Mouse (Mus musculus) myocyte (in vitro differentiated cells): Measurements from ENCODE around the gene Fam83b. TPM values are rescaled to one million over a fixed set of nuclear protein-coding genes. Genes with fewer than 3 reads are reported as not detected.

ENCODE experiments used
- H3K27me3 ChIP-seq: one replicate; pipeline ENCODE4 v1.6.1; 2011; ENCODE audit not compliant: control insufficient read depth, insufficient read depth, insufficient read length
- H3K36me3 ChIP-seq: one replicate; pipeline ENCODE4 v1.6.1; 2011; ENCODE audit not compliant: control insufficient read depth, insufficient read depth
- H3K4me2 ChIP-seq: one replicate; pipeline ENCODE4 v1.6.1; 2011; ENCODE audit warnings: low read depth, control low read depth
- H3K4me3 ChIP-seq: one replicate; pipeline ENCODE4 v1.5.1; 2011; ENCODE audit warnings: mild to moderate bottlenecking, control low read depth, moderate library complexity
- H3K79me2 ChIP-seq: one replicate; pipeline ENCODE4 v1.6.1; 2011; ENCODE audit not compliant: control insufficient read depth, insufficient read depth
- H3ac ChIP-seq: one replicate; pipeline ENCODE4 v1.6.1; 2011; ENCODE audit not compliant: control insufficient read depth, insufficient read length
- CEBPB ChIP-seq: IDR thresholded peaks from 2 replicates; pipeline ENCODE4 v1.6.1; 2011; ENCODE audit warnings: mild to moderate bottlenecking, moderate library complexity; ENCODE audit not compliant: poor library complexity, insufficient read depth, severe bottlenecking
- E2F4 ChIP-seq: IDR thresholded peaks from one replicate; pipeline ENCODE4 v1.6.1; 2011; ENCODE audit warnings: mild to moderate bottlenecking, control low read depth, moderate library complexity; ENCODE audit not compliant: insufficient read depth
- MAX ChIP-seq: IDR thresholded peaks from one replicate; pipeline ENCODE4 v1.6.1; 2011; ENCODE audit warnings: low read depth, mild to moderate bottlenecking, control low read depth
- MYOD1 ChIP-seq, 3 experiments: IDR thresholded peaks; one replicate each; pipeline ENCODE4 v1.6.1; 2011; ENCODE audit warnings: control low read depth in 2 of 3, low read depth in 2 of 3, mild to moderate bottlenecking in 2 of 3, moderate library complexity in 1 of 3; ENCODE audit not compliant: insufficient read length in 2 of 3, control insufficient read depth in 1 of 3
- MYOG ChIP-seq, 3 experiments: IDR thresholded peaks; one replicate each; pipeline ENCODE4 v1.6.1; 2011; ENCODE audit warnings: control low read depth in 2 of 3, low read depth in 2 of 3, mild to moderate bottlenecking in 2 of 3; ENCODE audit not compliant: insufficient read length in 2 of 3, control insufficient read depth in 1 of 3, insufficient read depth in 1 of 3
- POLR2A ChIP-seq: IDR thresholded peaks from one replicate; pipeline ENCODE4 v1.6.1; 2011; ENCODE audit warnings: low read depth, mild to moderate bottlenecking, control low read depth, moderate library complexity; ENCODE audit not compliant: insufficient read length
- POLR2AphosphoS2 ChIP-seq: IDR thresholded peaks from one replicate; pipeline ENCODE4 v1.6.1; 2011; ENCODE audit warnings: low read depth, control low read depth; ENCODE audit not compliant: insufficient read length
- REST ChIP-seq: IDR thresholded peaks from one replicate; pipeline ENCODE4 v1.6.1; 2011; ENCODE audit warnings: mild to moderate bottlenecking, control low read depth, moderate library complexity; ENCODE audit not compliant: insufficient read depth, insufficient read length
- SRF ChIP-seq: IDR thresholded peaks from one replicate; pipeline ENCODE4 v1.6.1; 2011; ENCODE audit warnings: low read depth; ENCODE audit not compliant: control insufficient read depth, insufficient read length
- TCF12 ChIP-seq: IDR thresholded peaks from one replicate; pipeline ENCODE4 v1.6.1; 2011; ENCODE audit warnings: mild to moderate bottlenecking, control low read depth; ENCODE audit not compliant: poor library complexity, insufficient read depth, severe bottlenecking
- TCF3 ChIP-seq: IDR thresholded peaks from one replicate; pipeline ENCODE4 v1.6.1; 2011; ENCODE audit warnings: low read depth, control low read depth; ENCODE audit not compliant: insufficient read length
- USF1 ChIP-seq: IDR thresholded peaks from one replicate; pipeline ENCODE4 v1.6.1; 2011; ENCODE audit warnings: low read depth, mild to moderate bottlenecking, control low read depth, moderate library complexity
- polyA plus RNA-seq: library from polyadenylated mRNA; unstranded; fragments of >200 nt; fragmentation: generic; extraction: Trizol; gene quantifications from one replicate; pipeline ENCODE4 v1.2.1, GENCODE M21; 2012; ENCODE audit warnings: missing spikeins

The Fam83b gene
- polyA plus RNA-seq, 1 experiment, result 0.16 TPM

DNA sequence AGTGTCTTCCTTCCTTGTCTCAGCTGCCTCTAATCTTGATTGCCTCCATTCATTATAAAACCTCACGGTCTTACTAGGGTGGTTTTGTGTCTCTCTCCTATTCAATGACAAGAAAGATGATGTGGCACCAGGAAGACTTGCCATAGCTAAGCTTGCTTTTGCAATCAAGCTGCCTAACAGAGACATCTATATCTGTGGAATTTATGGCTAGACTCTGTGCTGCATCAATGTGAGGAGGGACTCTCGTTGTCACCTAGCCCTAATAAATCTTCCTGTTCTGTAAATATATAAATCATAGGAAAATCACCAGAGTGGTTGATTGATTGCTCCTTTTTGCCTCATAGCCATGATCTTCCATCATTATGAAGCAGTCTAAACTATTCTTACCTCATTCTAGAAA lies 26.9 kb upstream of the Fam83b start:
- TF ChIP-seq MYOG (IDR thresholded peaks at IDR 0.05; ENCODE audit: control insufficient read depth in 1 of 3, insufficient read depth in 1 of 3, insufficient read length in 2 of 3, low read depth in 2 of 3) (no peak), MYOD1 (IDR thresholded peaks at IDR 0.05; ENCODE audit: control insufficient read depth in 1 of 3, insufficient read length in 2 of 3, low read depth in 2 of 3) (no peak), POLR2A (no peak), TCF3 (no peak), E2F4 (no peak), TCF12 (no peak), REST (no peak), POLR2AphosphoS2 (no peak), MAX (no peak), CEBPB (no peak)
- H3K36me3 ChIP-seq, result no peaks in the 10 kb centered on the region
- no peak overlapping the region for H3K4me3 ChIP-seq
- no peaks in the 10 kb centered on the region for H3K79me2 ChIP-seq
- H3K27me3 ChIP-seq, result no peaks in the 10 kb centered on the region
- H3ac ChIP-seq, result no peak overlapping the region
- H3K4me2 ChIP-seq, result no peak overlapping the region

DNA sequence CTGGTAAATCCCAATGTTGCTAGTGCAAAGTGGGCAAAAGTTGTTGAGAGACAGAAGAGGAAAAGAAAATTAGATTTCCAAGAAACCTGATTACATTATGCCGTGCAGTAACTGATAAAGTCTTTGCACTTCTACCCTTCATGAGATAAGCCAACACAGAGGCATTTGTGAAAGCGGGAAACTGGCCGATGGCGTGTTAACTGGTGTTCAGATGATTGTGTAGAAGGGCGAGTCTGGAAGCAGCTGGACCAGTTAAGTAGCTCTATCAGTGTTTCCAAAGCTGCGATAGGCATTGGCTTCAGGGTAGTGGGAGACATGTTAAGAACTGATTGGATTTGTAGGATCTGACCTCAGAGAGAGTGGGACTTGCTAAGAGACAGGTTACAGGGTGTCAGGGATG lies 17.0 kb upstream of the Fam83b start:
- Histone ChIP-seq H3ac (no peak overlapping the region), H3K36me3 (no peaks in the 10 kb centered on the region), H3K27me3 (no peaks in the 10 kb centered on the region), H3K4me3 (no peak overlapping the region), H3K79me2 (no peaks in the 10 kb centered on the region), H3K4me2 (no peak overlapping the region)
- TF ChIP-seq POLR2A, result no peak
- no peak for TF ChIP-seq MAX

DNA sequence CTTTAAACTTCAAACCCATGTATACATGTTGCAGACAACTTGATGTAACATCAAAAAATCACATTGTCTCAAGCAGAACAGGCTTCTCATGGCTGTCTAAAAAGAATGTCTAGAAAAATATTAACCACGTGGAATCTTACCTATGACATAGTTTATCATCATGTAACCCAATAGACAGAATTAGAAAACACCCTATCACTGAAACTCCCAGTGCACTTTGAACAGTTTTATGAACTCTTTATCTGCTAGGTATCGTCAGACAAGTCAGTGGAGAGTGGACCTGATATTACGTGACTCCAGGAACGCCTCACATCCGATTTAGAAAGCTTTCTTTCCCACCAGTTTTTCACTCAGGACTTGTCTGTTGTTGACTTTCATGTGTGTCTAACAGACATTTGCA lies 15.1 kb upstream of the Fam83b start:
- no peak for TF ChIP-seq REST
- TF ChIP-seq POLR2A, result no peak
- TF ChIP-seq USF1, result no peak
- TF ChIP-seq MYOD1 (IDR thresholded peaks at IDR 0.05; ENCODE audit: control insufficient read depth in 1 of 3, insufficient read length in 2 of 3, low read depth in 2 of 3), result no peak
- TF ChIP-seq POLR2AphosphoS2, result no peak
- TF ChIP-seq TCF3, result no peak
- no peak for TF ChIP-seq MAX
- TF ChIP-seq SRF, result no peak
- no peak for TF ChIP-seq E2F4
- TF ChIP-seq TCF12, result no peak
- no peak for TF ChIP-seq CEBPB
- TF ChIP-seq MYOG (IDR thresholded peaks at IDR 0.05; ENCODE audit: control insufficient read depth in 1 of 3, insufficient read depth in 1 of 3, insufficient read length in 2 of 3, low read depth in 2 of 3), result no peak
- no peak overlapping the region for H3ac ChIP-seq
- H3K4me3 ChIP-seq, result no peak overlapping the region
- no peak overlapping the region for H3K4me2 ChIP-seq
- H3K36me3 ChIP-seq, result no peaks in the 10 kb centered on the region
- H3K79me2 ChIP-seq, result no peaks in the 10 kb centered on the region
- H3K27me3 ChIP-seq, result no peaks in the 10 kb centered on the region

DNA sequence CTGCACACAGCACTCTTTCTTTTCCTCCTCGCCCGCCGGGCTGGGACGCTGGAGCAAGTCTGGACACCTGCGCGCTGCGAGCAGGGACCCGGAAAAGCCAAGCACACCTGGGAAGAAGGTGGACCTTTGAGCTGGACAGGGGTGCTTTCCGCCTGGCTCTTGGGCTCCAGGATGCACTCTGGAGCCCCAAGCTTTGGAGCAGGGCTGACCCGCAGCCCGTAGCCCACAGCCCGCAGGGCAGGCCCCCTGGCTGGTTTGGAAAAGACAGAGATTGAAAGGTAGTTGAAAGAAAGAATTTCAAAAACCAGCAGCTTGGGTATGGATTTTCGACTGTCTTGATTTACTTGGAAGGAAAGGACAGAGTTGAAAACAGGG lies 352 bp upstream of the Fam83b start:
- TF ChIP-seq MYOG (IDR thresholded peaks at IDR 0.05; ENCODE audit: control insufficient read depth in 1 of 3, insufficient read depth in 1 of 3, insufficient read length in 2 of 3, low read depth in 2 of 3) (no peak), TCF12 (no peak), E2F4 (no peak), CEBPB (no peak), POLR2A (no peak), MAX (no peak), REST (no peak), TCF3 (no peak), MYOD1 (IDR thresholded peaks at IDR 0.05; ENCODE audit: control insufficient read depth in 1 of 3, insufficient read length in 2 of 3, low read depth in 2 of 3) (no peak), USF1 (no peak), POLR2AphosphoS2 (no peak), SRF (no peak)
- H3K27me3 ChIP-seq, result no peaks in the 10 kb centered on the region
- H3K79me2 ChIP-seq, result no peaks in the 10 kb centered on the region
- no peaks in the 10 kb centered on the region for H3K36me3 ChIP-seq
- H3K4me2 ChIP-seq, result peak overlapping the region; percentile 71
- H3ac ChIP-seq, result no peak overlapping the region
- H3K4me3 ChIP-seq, result peak overlapping the region; percentile 14

DNA sequence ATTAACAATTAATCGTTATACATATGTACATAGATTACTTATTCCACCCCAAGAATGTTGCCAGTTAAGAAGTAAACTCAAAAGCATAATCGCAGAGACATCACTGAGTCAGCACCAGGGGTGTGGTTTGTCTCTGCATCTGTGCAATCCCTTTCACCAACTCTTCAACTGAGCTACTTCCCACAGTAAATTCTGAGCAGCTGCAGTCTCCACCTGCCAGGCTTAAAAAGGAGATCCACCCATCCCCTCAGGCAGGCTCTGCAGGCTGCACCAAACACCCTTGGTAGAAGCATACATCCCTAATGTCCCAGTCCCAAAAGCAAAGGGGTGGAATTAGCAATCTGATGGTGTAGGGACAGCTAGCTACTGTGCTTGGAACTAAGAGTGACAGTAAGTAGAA lies 1.3 kb downstream of the Fam83b start:
- TF ChIP-seq POLR2A, result no peak
- peak; percentile 61 for TF ChIP-seq TCF3
- TF ChIP-seq MYOD1 (IDR thresholded peaks at IDR 0.05; ENCODE audit: control insufficient read depth in 1 of 3, insufficient read length in 2 of 3, low read depth in 2 of 3), result peak; percentile 86 to 98 (median 91)
- TF ChIP-seq MYOG (IDR thresholded peaks at IDR 0.05; ENCODE audit: control insufficient read depth in 1 of 3, insufficient read depth in 1 of 3, insufficient read length in 2 of 3, low read depth in 2 of 3), result peak; percentile 52 to 92 (median 91)
- TF ChIP-seq POLR2AphosphoS2, result no peak
- TF ChIP-seq REST, result no peak
- peak; percentile 97 for TF ChIP-seq TCF12
- no peak for TF ChIP-seq E2F4
- no peak for TF ChIP-seq USF1
- no peak for TF ChIP-seq MAX
- TF ChIP-seq CEBPB, result no peak
- TF ChIP-seq SRF, result peak; percentile 52
- no peaks in the 10 kb centered on the region for H3K27me3 ChIP-seq
- no peak overlapping the region for H3ac ChIP-seq
- H3K4me3 ChIP-seq, result no peak overlapping the region
- H3K4me2 ChIP-seq, result peak overlapping the region; percentile 71
- H3K36me3 ChIP-seq, result no peaks in the 10 kb centered on the region
- no peaks in the 10 kb centered on the region for H3K79me2 ChIP-seq
